27 mouse cellular contexts compared by ENCODE assay signal in genomic region chr9:65480071-65480470, GRCm38 (mm10). TPM values are rescaled to one million over a fixed set of nuclear protein-coding genes. Genes with fewer than 3 reads are reported as not detected.
A peak's percentile ranks its signal among the peaks of the same experiment; 100 is the strongest.
DNase-seq lines count a peak whose midpoint lies in the region; ATAC-seq and TF ChIP-seq lines count a peak whose summit lies in the region.
"Had no signal": no experiment of that assay in that cellular context is flagged by ENCODE, and none has a peak within 500 bp of the region (broad histone marks: within the 10 kb centered on the region; RNA-seq: fewer than 3 reads in every experiment).

No protein-coding gene starts in this region.

- 75% methylated on average over 5 of the region's 5 CpGs for WGBS in liver, postnatal 0 days (ENCODE audit: insufficient replicate concordance)
- 84% methylated on average over 5 of the region's 5 CpGs for WGBS in liver, embryonic 11.5 days
- WGBS in intestine, embryonic 16.5 days, result 88% methylated on average over 5 of the region's 5 CpGs

- peak; percentile 76 for ATAC-seq in liver, postnatal 0 days
- ATAC-seq in liver, embryonic 11.5 days (replicated peaks; ENCODE audit: low FRiP score), result no peak
- ATAC-seq in intestine, embryonic 16.5 days, result no peak
- ATAC-seq: activated CD4-positive, CD25-positive, alpha-beta regulatory T cell, adult 4 months; CD4-positive, CD25-positive, alpha-beta regulatory T cell, adult 4 months; forebrain, embryonic 13.5 days; forebrain, embryonic 15.5 days; forebrain, postnatal 0 days had no signal

- H3K4me1 ChIP-seq in liver, postnatal 0 days (ENCODE audit: insufficient read depth), result no peaks in the 10 kb centered on the region; the same call in 1 of the 2 replicates
- H3K4me1 ChIP-seq in liver, embryonic 11.5 days (replicated peaks; ENCODE audit: control insufficient read depth, insufficient read depth, low read length), result no peaks in the 10 kb centered on the region
- no peaks in the 10 kb centered on the region for H3K4me1 ChIP-seq in intestine, embryonic 16.5 days (ENCODE audit: control insufficient read depth, insufficient read depth, low read length)
- H3K4me1 ChIP-seq: embryonic facial prominence, embryonic 12.5 days; forebrain, embryonic 13.5 days; forebrain, embryonic 15.5 days had no signal

- H3K27me3 ChIP-seq in liver, postnatal 0 days (ENCODE audit: insufficient read depth, low read length), result no peaks in the 10 kb centered on the region
- H3K27me3 ChIP-seq in liver, embryonic 11.5 days (replicated peaks; ENCODE audit: control insufficient read depth, insufficient read depth, low read length), result no peaks in the 10 kb centered on the region
- no peaks in the 10 kb centered on the region for H3K27me3 ChIP-seq in intestine, embryonic 16.5 days (replicated peaks; ENCODE audit: control insufficient read depth, insufficient read depth, low read length)
- H3K27me3 ChIP-seq: CH12.LX; embryonic facial prominence, embryonic 12.5 days; forebrain, embryonic 13.5 days; forebrain, embryonic 15.5 days had no signal

- no peak overlapping the region for H3K9ac ChIP-seq in liver, postnatal 0 days (replicated peaks)
- no peak overlapping the region for H3K9ac ChIP-seq in liver, embryonic 11.5 days (ENCODE audit: low read depth, low read length)
- H3K9ac ChIP-seq in intestine, embryonic 16.5 days (ENCODE audit: low read depth, low read length), result no peak overlapping the region
- H3K9ac ChIP-seq: embryonic facial prominence, embryonic 12.5 days; forebrain, embryonic 13.5 days; forebrain, embryonic 15.5 days; forebrain, postnatal 0 days had no signal

- no peak for TF ChIP-seq CTCF in liver, postnatal 0 days (IDR thresholded peaks at IDR 0.05; ENCODE audit: low read depth)

- no peak for TF ChIP-seq EP300 in liver, postnatal 0 days (IDR thresholded peaks at IDR 0.05; ENCODE audit: low read depth)

- H3K36me3 ChIP-seq in liver, postnatal 0 days (replicated peaks; ENCODE audit: insufficient read depth, low read length), result peaks cover 55% of the 10 kb centered on the region
- H3K36me3 ChIP-seq in liver, embryonic 11.5 days (ENCODE audit: control insufficient read depth, insufficient read depth, low read length), result peaks cover 15% of the 10 kb centered on the region
- H3K36me3 ChIP-seq in intestine, embryonic 16.5 days (ENCODE audit: control insufficient read depth, insufficient read depth, low read length), result no peaks in the 10 kb centered on the region; the same call in 1 of the 2 replicates

- H3K27ac ChIP-seq in liver, postnatal 0 days (ENCODE audit: low read depth), result peak overlapping the region; percentile 39; the same call in 1 of the 2 replicates
- no peak overlapping the region for H3K27ac ChIP-seq in liver, embryonic 11.5 days (ENCODE audit: low read depth, low read length)
- H3K27ac ChIP-seq in intestine, embryonic 16.5 days (ENCODE audit: low read length), result no peak overlapping the region
- H3K27ac ChIP-seq: embryonic facial prominence, embryonic 12.5 days; forebrain, embryonic 13.5 days; forebrain, embryonic 15.5 days had no signal

- H3K4me2 ChIP-seq in liver, postnatal 0 days (ENCODE audit: low read depth, low read length), result no peak overlapping the region
- H3K4me2 ChIP-seq in liver, embryonic 11.5 days, result no peak overlapping the region
- no peak overlapping the region for H3K4me2 ChIP-seq in intestine, embryonic 16.5 days (ENCODE audit: low read depth, low read length)
- H3K4me2 ChIP-seq: embryonic facial prominence, embryonic 12.5 days; forebrain, embryonic 13.5 days; forebrain, embryonic 15.5 days had no signal

- no peak for DNase-seq in liver, postnatal 0 days
- no peak for DNase-seq in liver, embryonic 11.5 days (ENCODE audit: low spot score)
- DNase-seq in Muller cell, postnatal 12 days (ENCODE audit: inconsistent ontology term), result peak; percentile 57
- DNase-seq in brain, adult 2 months (ENCODE audit: low read depth, low spot score), result peak; percentile 24
- DNase-seq: adrenal gland, adult 8-10 months; adrenal gland, postnatal 14 days; adrenal gland, postnatal 36 days; B cell, adult 2 months; cerebellum, adult 11 months; cerebellum, adult 18-20 months; cerebellum, adult 8-10 months; cerebellum, adult 9-11 months; cerebellum, postnatal 14 days; cerebellum, postnatal 36 days; embryo, embryonic 11 days; forebrain, postnatal 0 days had no signal

- no peak overlapping the region for H3K4me3 ChIP-seq in liver, postnatal 0 days (ENCODE audit: low read depth, low read length)
- H3K4me3 ChIP-seq in liver, embryonic 11.5 days (ENCODE audit: low read depth, low read length), result no peak overlapping the region
- no peak overlapping the region for H3K4me3 ChIP-seq in intestine, embryonic 16.5 days (ENCODE audit: low read length)
- H3K4me3 ChIP-seq: embryonic facial prominence, embryonic 12.5 days; forebrain, embryonic 13.5 days; forebrain, embryonic 15.5 days had no signal

- H3K9me3 ChIP-seq in liver, postnatal 0 days (ENCODE audit: low read length), result no peaks in the 10 kb centered on the region
- H3K9me3 ChIP-seq in liver, embryonic 11.5 days (ENCODE audit: control insufficient read depth, low read length), result no peaks in the 10 kb centered on the region
- H3K9me3 ChIP-seq in intestine, embryonic 16.5 days (ENCODE audit: control insufficient read depth, low read length), result no peaks in the 10 kb centered on the region
- H3K9me3 ChIP-seq: embryonic facial prominence, embryonic 12.5 days; forebrain, embryonic 13.5 days; forebrain, embryonic 15.5 days; G1E had no signal

RNA-seq across cellular contexts. Expression of gene Spg21, which starts 19.3 kb away (rescaled TPM):
- 34.4 and 37.0 TPM in 2 replicates for polyA plus RNA-seq in liver, postnatal 0 days (2015; fragmentation: Nextera tagmentation; extraction: Ambion mirVana)
- 54.7 and 64.9 TPM in 2 replicates for polyA plus RNA-seq in liver, embryonic 11.5 days (2014; fragmentation: Nextera tagmentation; extraction: Ambion mirVana)
- 95.1 and 107 TPM in 2 replicates for polyA plus RNA-seq in intestine, embryonic 16.5 days (2015; fragmentation: Nextera tagmentation; extraction: Ambion mirVana)

RNA-seq across cellular contexts. Expression of gene Ankdd1a, which starts 39.9 kb away (rescaled TPM):
- not detected in 2 replicates for polyA plus RNA-seq in liver, postnatal 0 days (2015; fragmentation: Nextera tagmentation; extraction: Ambion mirVana)
- polyA plus RNA-seq in liver, embryonic 11.5 days (2014; fragmentation: Nextera tagmentation; extraction: Ambion mirVana), result not detected in 2 replicates
- not detected in 2 replicates for polyA plus RNA-seq in intestine, embryonic 16.5 days (2015; fragmentation: Nextera tagmentation; extraction: Ambion mirVana)
- polyA plus RNA-seq: embryonic facial prominence, embryonic 12.5 days; embryonic facial prominence, embryonic 14.5 days; forebrain, embryonic 13.5 days; G1E had no signal

RNA-seq across cellular contexts. Expression of gene Mtfmt, which starts 44.5 kb away (rescaled TPM):
- 7.2 and 7.3 TPM in 2 replicates for polyA plus RNA-seq in liver, postnatal 0 days (2015; fragmentation: Nextera tagmentation; extraction: Ambion mirVana)
- 20.2 and 20.3 TPM in 2 replicates for polyA plus RNA-seq in liver, embryonic 11.5 days (2014; fragmentation: Nextera tagmentation; extraction: Ambion mirVana)
- polyA plus RNA-seq in intestine, embryonic 16.5 days (2015; fragmentation: Nextera tagmentation; extraction: Ambion mirVana), result 20.3 and 24.0 TPM in 2 replicates

RNA-seq across cellular contexts. Expression of gene Slc51b, which starts 57.3 kb away (rescaled TPM):
- polyA plus RNA-seq in liver, postnatal 0 days (2015; fragmentation: Nextera tagmentation; extraction: Ambion mirVana), result 15.1 and 17.0 TPM in 2 replicates
- not detected in 2 replicates for polyA plus RNA-seq in liver, embryonic 11.5 days (2014; fragmentation: Nextera tagmentation; extraction: Ambion mirVana)
- polyA plus RNA-seq in intestine, embryonic 16.5 days (2015; fragmentation: Nextera tagmentation; extraction: Ambion mirVana), result 16.4 and 26.4 TPM in 2 replicates
- polyA plus RNA-seq: activated CD4-positive, CD25-positive, alpha-beta regulatory T cell, adult 4 months; brain, embryonic 14.5 days; CD4-positive, CD25-positive, alpha-beta regulatory T cell, adult 4 months; embryonic facial prominence, embryonic 12.5 days; embryonic facial prominence, embryonic 14.5 days; forebrain, embryonic 11.5 days; forebrain, embryonic 13.5 days; forebrain, embryonic 15.5 days; forebrain, postnatal 0 days; G1E had no signal

Comparison
In these comparisons a context has a peak if more than half of its experiments do, and no peak if none do; other contexts are left out.
1. DNase-seq: peak in Muller cell, postnatal 12 days (single experiment) and brain, adult 2 months (single experiment); none in liver, postnatal 0 days (single experiment) and liver, embryonic 11.5 days (single experiment).